Mouse (Mus musculus): ENCODE results near the gene Sorcs2. TPM values are rescaled to one million over a fixed set of nuclear protein-coding genes. Genes with fewer than 3 reads are reported as not detected.

Gene Sorcs2
- polyA plus RNA-seq, 1 experiment from 2014 or later, result 6.5 TPM

- peak; percentile 83; the same call in 1 of the 2 replicates for ATAC-seq
- 22% methylated on average over 6 of the region's 6 CpGs for WGBS
- Histone ChIP-seq H3K36me3 (ENCODE audit: poor library complexity, severe bottlenecking) (no peaks in the 10 kb centered on the region), H3K4me3 (no peak overlapping the region), H3K4me1 (peaks cover 11% of the 10 kb centered on the region), H3K9me3 (replicated peaks) (no peaks in the 10 kb centered on the region), H3K4me2 (no peak overlapping the region), H3K27ac (no peak overlapping the region), H3K9ac (no peak overlapping the region), H3K27me3 (peaks cover 24% of the 10 kb centered on the region)
These were observed 256.2 kb downstream of the Sorcs2 start for GRCm38 (mm10) chr5:36141676-36142255.

- Histone ChIP-seq H3K4me3 (no peak overlapping the region), H3K9me3 (replicated peaks) (no peaks in the 10 kb centered on the region), H3K4me2 (no peak overlapping the region), H3K9ac (no peak overlapping the region), H3K36me3 (ENCODE audit: poor library complexity, severe bottlenecking) (no peaks in the 10 kb centered on the region), H3K4me1 (peaks cover 11% of the 10 kb centered on the region), H3K27me3 (peaks cover 24% of the 10 kb centered on the region), H3K27ac (no peak overlapping the region)
- peak; percentile 9; the same call in 1 of the 2 replicates for ATAC-seq
- WGBS, result 83% methylated on average over 4 of the region's 4 CpGs
These were observed 256.8 kb downstream of the Sorcs2 start for GRCm38 (mm10) chr5:36141112-36141511.

- Histone ChIP-seq H3K27ac (no peak overlapping the region), H3K27me3 (peaks cover 22% of the 10 kb centered on the region), H3K9ac (no peak overlapping the region), H3K9me3 (replicated peaks) (no peaks in the 10 kb centered on the region), H3K4me2 (no peak overlapping the region), H3K4me3 (no peak overlapping the region), H3K36me3 (ENCODE audit: poor library complexity, severe bottlenecking) (no peaks in the 10 kb centered on the region), H3K4me1 (peaks cover 11% of the 10 kb centered on the region)
- WGBS, result 78% methylated on average over 6 of the region's 6 CpGs
- ATAC-seq, result no peak
These were observed 258.2 kb downstream of the Sorcs2 start for GRCm38 (mm10) chr5:36139766-36140165.

GRCm38 (mm10) chr5:36135874-36136542 is 261.9 kb downstream of the Sorcs2 start:
- H3K4me1 ChIP-seq, result peaks cover 2% of the 10 kb centered on the region
- no peak overlapping the region for H3K27ac ChIP-seq
- no peak overlapping the region for H3K9ac ChIP-seq
- ATAC-seq, result no peak
- no peaks in the 10 kb centered on the region for H3K9me3 ChIP-seq (replicated peaks)
- H3K36me3 ChIP-seq (ENCODE audit: poor library complexity, severe bottlenecking), result no peaks in the 10 kb centered on the region
- H3K4me3 ChIP-seq, result no peak overlapping the region
- peaks cover 22% of the 10 kb centered on the region; the same call in 1 of the 2 replicates for H3K27me3 ChIP-seq
- H3K4me2 ChIP-seq, result no peak overlapping the region
- 77% methylated on average over 3 of the region's 3 CpGs for WGBS

- H3K9me3 ChIP-seq (replicated peaks), result no peaks in the 10 kb centered on the region
- H3K27ac ChIP-seq, result no peak overlapping the region
- H3K4me2 ChIP-seq, result no peak overlapping the region
- WGBS, result 78% methylated on average over 6 of the region's 6 CpGs
- peaks cover 11% of the 10 kb centered on the region; the same call in 1 of the 2 replicates for H3K27me3 ChIP-seq
- no peak overlapping the region for H3K9ac ChIP-seq
- H3K36me3 ChIP-seq (ENCODE audit: poor library complexity, severe bottlenecking), result no peaks in the 10 kb centered on the region
- no peak overlapping the region for H3K4me3 ChIP-seq
- H3K4me1 ChIP-seq, result peaks cover 17% of the 10 kb centered on the region
- no peak for ATAC-seq
These were observed 263.6 kb downstream of the Sorcs2 start for GRCm38 (mm10) chr5:36134302-36134701.

GRCm38 (mm10) chr5:36133893-36134292 is 264.0 kb downstream of the Sorcs2 start:
- Histone ChIP-seq H3K4me3 (no peak overlapping the region), H3K36me3 (ENCODE audit: poor library complexity, severe bottlenecking) (no peaks in the 10 kb centered on the region), H3K27ac (no peak overlapping the region), H3K4me2 (no peak overlapping the region), H3K27me3 (peaks cover 7% of the 10 kb centered on the region; the same call in 1 of the 2 replicates), H3K9me3 (replicated peaks) (no peaks in the 10 kb centered on the region), H3K4me1 (peaks cover 21% of the 10 kb centered on the region), H3K9ac (no peak overlapping the region)
- no peak for ATAC-seq
- WGBS, result 75% methylated on average over 2 of the region's 2 CpGs

- H3K4me1 ChIP-seq, result peaks cover 21% of the 10 kb centered on the region
These were observed 267.4 kb downstream of the Sorcs2 start for GRCm38 (mm10) chr5:36130393-36131011.

GRCm38 (mm10) chr5:36129661-36130060 is 268.3 kb downstream of the Sorcs2 start:
- Histone ChIP-seq H3K27me3 (0 out of 2 replicates have a peak, but pooled peaks cover 8% of the 10 kb centered on the region), H3K36me3 (ENCODE audit: poor library complexity, severe bottlenecking) (no peaks in the 10 kb centered on the region), H3K27ac (0 out of 2 replicates have a peak overlapping the region, but pooled peaks have one; percentile 60), H3K9ac (no peak overlapping the region), H3K4me3 (no peak overlapping the region), H3K4me2 (no peak overlapping the region), H3K4me1 (peaks cover 21% of the 10 kb centered on the region), H3K9me3 (replicated peaks) (no peaks in the 10 kb centered on the region)
- 69% methylated on average over 2 of the region's 2 CpGs for WGBS
- ATAC-seq, result no peak

More at GRCm38 (mm10) chr5:36130393-36131011, 267.4 kb downstream of the Sorcs2 start:
- Histone ChIP-seq H3K4me3 (no peak overlapping the region), H3K9ac (no peak overlapping the region), H3K9me3 (replicated peaks) (no peaks in the 10 kb centered on the region), H3K36me3 (ENCODE audit: poor library complexity, severe bottlenecking) (no peaks in the 10 kb centered on the region), H3K27me3 (0 out of 2 replicates have a peak, but pooled peaks cover 8% of the 10 kb centered on the region), H3K27ac (peak overlapping the region; percentile 60), H3K4me2 (no peak overlapping the region)
- ATAC-seq, result peak; percentile 83
- WGBS, result 26% methylated on average over 8 of the region's 8 CpGs

- Histone ChIP-seq H3K4me3 (no peak overlapping the region), H3K4me1 (peaks cover 21% of the 10 kb centered on the region), H3K9me3 (replicated peaks) (no peaks in the 10 kb centered on the region), H3K9ac (no peak overlapping the region), H3K4me2 (no peak overlapping the region), H3K36me3 (ENCODE audit: poor library complexity, severe bottlenecking) (no peaks in the 10 kb centered on the region), H3K27me3 (0 out of 2 replicates have a peak, but pooled peaks cover 8% of the 10 kb centered on the region), H3K27ac (no peak overlapping the region)
- 64% methylated on average over 3 of the region's 3 CpGs for WGBS
- ATAC-seq, result no peak
These were observed 269.4 kb downstream of the Sorcs2 start for GRCm38 (mm10) chr5:36128513-36128912.

GRCm38 (mm10) chr5:36124993-36125392 is 272.9 kb downstream of the Sorcs2 start:
- H3K27me3 ChIP-seq, result 0 out of 2 replicates have a peak, but pooled peaks cover 4% of the 10 kb centered on the region
- H3K4me1 ChIP-seq, result peaks cover 12% of the 10 kb centered on the region
- ATAC-seq, result no peak
- H3K4me2 ChIP-seq, result no peak overlapping the region
- H3K9ac ChIP-seq, result no peak overlapping the region
- 77% methylated on average over 6 of the region's 6 CpGs for WGBS
- no peaks in the 10 kb centered on the region for H3K9me3 ChIP-seq (replicated peaks)
- H3K27ac ChIP-seq, result no peak overlapping the region
- no peaks in the 10 kb centered on the region for H3K36me3 ChIP-seq (ENCODE audit: poor library complexity, severe bottlenecking)
- H3K4me3 ChIP-seq, result no peak overlapping the region

- 83% methylated on average over 10 of the region's 10 CpGs for WGBS
- no peaks in the 10 kb centered on the region for H3K9me3 ChIP-seq (replicated peaks)
- no peaks in the 10 kb centered on the region for H3K36me3 ChIP-seq (ENCODE audit: poor library complexity, severe bottlenecking)
- H3K4me3 ChIP-seq, result no peak overlapping the region
- H3K4me1 ChIP-seq, result peaks cover 10% of the 10 kb centered on the region
- H3K27me3 ChIP-seq, result no peaks in the 10 kb centered on the region
- no peak overlapping the region for H3K27ac ChIP-seq
- no peak for ATAC-seq
- no peak overlapping the region for H3K9ac ChIP-seq
- H3K4me2 ChIP-seq, result no peak overlapping the region
These were observed 275.0 kb downstream of the Sorcs2 start for GRCm38 (mm10) chr5:36122987-36123386.

GRCm38 (mm10) chr5:36120931-36121341 is 277.0 kb downstream of the Sorcs2 start:
- H3K4me2 ChIP-seq, result no peak overlapping the region
- no peaks in the 10 kb centered on the region for H3K27me3 ChIP-seq
- WGBS, result 49% methylated on average over 3 of the region's 3 CpGs
- peaks cover 17% of the 10 kb centered on the region for H3K4me1 ChIP-seq
- no peak for ATAC-seq
- no peaks in the 10 kb centered on the region for H3K36me3 ChIP-seq (ENCODE audit: poor library complexity, severe bottlenecking)
- no peak overlapping the region for H3K4me3 ChIP-seq
- H3K9ac ChIP-seq, result no peak overlapping the region
- no peak overlapping the region for H3K27ac ChIP-seq
- no peaks in the 10 kb centered on the region for H3K9me3 ChIP-seq (replicated peaks)
